Mouse (Mus musculus): ENCODE data around the gene Gm815.

Gene Gm815

GRCm38 (mm10) chr19:26885616-26886015, at the start of gene Gm815:
Gm815 (plus strand) TSS chr19:26885881.
- no peak for DNase-seq (ENCODE audit: low read depth, low spot score)

GRCm38 (mm10) chr19:26837626-26838025, 48.1 kb upstream of the Gm815 start:
- no peak for DNase-seq (ENCODE audit: low read depth, low spot score)

- DNase-seq (ENCODE audit: low read depth, low spot score): no peak
Measured at GRCm38 (mm10) chr19:26843896-26844295, 41.8 kb upstream of the Gm815 start.

- DNase-seq (ENCODE audit: low read depth, low spot score): no peak
Measured at GRCm38 (mm10) chr19:26844813-26845212, 40.9 kb upstream of the Gm815 start.

- DNase-seq (ENCODE audit: low read depth, low spot score): peak; percentile 92
Measured at GRCm38 (mm10) chr19:26845276-26846016, 40.2 kb upstream of the Gm815 start.

- no peak for DNase-seq (ENCODE audit: low read depth, low spot score)
Measured at GRCm38 (mm10) chr19:26846017-26846285, 39.7 kb upstream of the Gm815 start.

- no peak for DNase-seq (ENCODE audit: low read depth, low spot score)
Measured at GRCm38 (mm10) chr19:26851017-26851782, 34.5 kb upstream of the Gm815 start.

- no peak for DNase-seq (ENCODE audit: low read depth, low spot score)
Measured at GRCm38 (mm10) chr19:26852325-26852900, 33.3 kb upstream of the Gm815 start.

GRCm38 (mm10) chr19:26853701-26854282, 31.9 kb upstream of the Gm815 start:
- no peak for DNase-seq (ENCODE audit: low read depth, low spot score)

- no peak for DNase-seq (ENCODE audit: low read depth, low spot score)
Measured at GRCm38 (mm10) chr19:26854661-26855060, 31.0 kb upstream of the Gm815 start.

GRCm38 (mm10) chr19:26855152-26855551, 30.5 kb upstream of the Gm815 start:
- no peak for DNase-seq (ENCODE audit: low read depth, low spot score)

GRCm38 (mm10) chr19:26858427-26859194, 27.1 kb upstream of the Gm815 start:
- no peak for DNase-seq (ENCODE audit: low read depth, low spot score)

GRCm38 (mm10) chr19:26859195-26859570, 26.5 kb upstream of the Gm815 start:
- no peak for DNase-seq (ENCODE audit: low read depth, low spot score)

- DNase-seq (ENCODE audit: low read depth, low spot score): no peak
Measured at GRCm38 (mm10) chr19:26863662-26864061, 22.0 kb upstream of the Gm815 start.

- no peak for DNase-seq (ENCODE audit: low read depth, low spot score)
Measured at GRCm38 (mm10) chr19:26864975-26865690, 20.5 kb upstream of the Gm815 start.

GRCm38 (mm10) chr19:26865736-26866135, 19.9 kb upstream of the Gm815 start:
- DNase-seq (ENCODE audit: low read depth, low spot score): no peak

- DNase-seq (ENCODE audit: low read depth, low spot score): no peak
Measured at GRCm38 (mm10) chr19:26869591-26869990, 16.1 kb upstream of the Gm815 start.

GRCm38 (mm10) chr19:26870280-26870679, 15.4 kb upstream of the Gm815 start:
- no peak for DNase-seq (ENCODE audit: low read depth, low spot score)

GRCm38 (mm10) chr19:26871096-26871495, 14.6 kb upstream of the Gm815 start:
- no peak for DNase-seq (ENCODE audit: low read depth, low spot score)

GRCm38 (mm10) chr19:26872886-26873285, 12.8 kb upstream of the Gm815 start:
- no peak for DNase-seq (ENCODE audit: low read depth, low spot score)

- DNase-seq (ENCODE audit: low read depth, low spot score): no peak
Measured at GRCm38 (mm10) chr19:26875601-26876000, 10.1 kb upstream of the Gm815 start.
